Mouse (Mus musculus) liver, adult 2 months (tissue): ENCODE data around the gene Klrb1c.

ENCODE experiments used
- CTCF ChIP-seq: fragments of 200-500 bp; IDR thresholded peaks from 2 replicates; pipeline ENCODE4 v1.5.1; 2011; ENCODE audit warnings: low read depth, low read length, control low read depth
- POLR2A ChIP-seq: fragments of 200-500 bp; IDR thresholded peaks from 2 replicates; pipeline ENCODE4 v1.6.1; 2011; ENCODE audit warnings: low read length, control low read depth; ENCODE audit not compliant: insufficient read depth; ENCODE audit errors: extremely low read depth

- TF ChIP-seq CTCF (peak; percentile 94), POLR2A (no peak)
Measured at GRCm38 (mm10) chr6:128802999-128803857, 14.2 kb upstream of the Klrb1c start.
